Mouse (Mus musculus): ENCODE results near the gene Ppil4.

- TF ChIP-seq POLR2A (IDR thresholded peaks at IDR 0.05; ENCODE audit: control insufficient read depth, low read depth, low read length), result no peak
- no peak for TF ChIP-seq CTCF (IDR thresholded peaks at IDR 0.05; ENCODE audit: control insufficient read depth, insufficient read depth, insufficient replicate concordance, low read depth, low read length)
Measured at GRCm38 (mm10) chr10:7775421-7775820, 17.3 kb upstream of the Ppil4 start.
